Mouse (Mus musculus): ENCODE measurements around the gene Dock8.
A peak's percentile ranks its signal among the peaks of the same experiment; 100 is the strongest.

Gene Dock8

DNA sequence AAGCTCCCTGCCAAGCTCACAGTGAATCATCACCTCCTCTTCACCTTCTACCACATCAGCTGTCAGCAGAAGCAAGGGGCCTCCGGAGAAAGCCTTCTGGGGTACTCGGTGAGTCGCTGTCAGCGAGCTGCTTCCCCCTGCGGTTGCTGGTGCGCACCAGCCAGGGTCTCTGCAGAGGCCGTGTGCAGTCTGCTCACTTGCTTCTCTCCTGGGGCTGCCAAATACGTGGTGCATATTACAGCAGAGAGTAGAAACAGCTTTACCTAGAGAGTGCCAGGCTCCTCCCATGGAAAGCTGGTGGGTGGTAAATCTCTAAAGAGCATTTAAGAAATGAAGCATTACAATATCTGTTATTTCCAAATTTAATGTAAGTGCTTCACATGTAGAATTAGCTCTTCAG is 123.1 kb downstream of the Dock8 start:
- DNase-seq (ENCODE audit: inconsistent ontology term): no peak

DNA sequence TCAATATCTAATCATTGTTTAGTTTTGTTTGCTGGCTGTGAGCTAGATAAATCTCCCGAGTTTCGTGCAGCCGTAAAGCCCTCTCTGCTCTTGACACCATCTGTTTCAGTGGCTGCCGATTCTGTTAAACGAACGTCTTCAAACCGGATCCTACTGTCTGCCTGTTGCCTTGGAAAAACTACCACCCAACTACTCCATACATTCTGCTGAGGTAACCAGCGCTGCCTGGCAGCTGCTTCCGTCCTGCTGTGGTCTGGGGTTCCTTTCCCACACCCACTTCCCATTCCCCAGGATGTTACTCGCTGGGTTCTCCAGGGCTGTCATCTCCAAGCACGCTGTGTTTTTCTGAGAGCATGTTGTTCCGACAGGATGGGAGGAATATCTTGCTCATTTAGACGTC is 123.7 kb downstream of the Dock8 start:
- DNase-seq (ENCODE audit: inconsistent ontology term): no peak

DNA sequence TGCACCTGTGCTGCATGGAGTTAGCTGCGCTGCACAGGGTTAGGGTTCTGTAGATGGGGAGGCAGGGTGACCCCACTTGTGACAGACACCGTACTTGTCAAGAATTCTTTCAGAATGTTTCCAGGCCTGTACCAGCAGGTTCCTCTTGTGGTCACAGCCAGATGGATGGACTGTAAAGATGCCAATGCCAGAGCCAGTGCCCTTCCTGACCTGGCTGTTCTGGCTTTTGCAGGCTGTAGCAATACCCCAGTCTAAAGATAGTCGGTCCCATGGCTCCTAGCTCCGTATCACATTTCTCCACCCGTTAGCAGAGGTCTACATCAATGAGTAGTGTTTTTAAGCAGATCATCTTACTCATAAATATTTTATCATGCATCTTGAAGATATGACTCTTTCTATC is 124.1 kb downstream of the Dock8 start:
- DNase-seq (ENCODE audit: inconsistent ontology term): no peak

DNA sequence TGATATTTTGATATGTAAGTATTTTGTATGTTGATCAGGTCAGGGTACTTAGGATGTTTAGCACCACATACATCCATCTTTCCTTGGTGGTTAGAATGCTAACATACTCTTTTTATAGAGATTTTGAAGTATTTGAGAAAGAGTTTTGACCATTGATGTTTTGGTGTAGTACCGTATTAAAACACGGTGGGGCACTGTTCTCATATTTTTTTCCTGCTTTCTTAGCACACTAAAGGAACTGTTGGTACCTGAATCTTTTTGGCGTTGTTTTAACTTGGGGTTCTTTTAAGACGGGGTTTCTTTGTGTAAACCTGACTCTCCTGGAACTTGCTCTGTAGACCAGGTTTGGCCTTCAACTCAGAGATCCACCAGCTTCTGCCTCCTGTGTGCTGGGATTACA is 133.0 kb downstream of the Dock8 start:
- DNase-seq (ENCODE audit: inconsistent ontology term): peak; percentile 31

DNA sequence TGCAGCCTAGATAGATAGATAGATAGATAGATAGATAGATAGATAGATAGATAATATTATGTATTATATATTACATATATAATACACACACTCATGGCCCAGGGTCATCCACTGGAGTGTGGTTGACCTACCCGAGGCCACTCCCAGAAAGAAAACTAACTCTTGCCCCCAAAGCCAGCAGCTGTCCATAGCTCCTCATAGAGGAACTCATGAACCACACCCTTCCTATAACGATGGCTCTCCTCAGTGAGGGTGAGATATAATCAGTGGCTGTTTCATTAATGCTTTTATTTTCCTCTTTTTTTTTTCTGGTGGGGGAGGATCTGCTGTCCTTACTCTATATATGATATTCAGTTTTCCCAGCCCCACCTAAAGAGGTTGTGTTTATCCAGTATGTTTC is 134.6 kb downstream of the Dock8 start:
- no peak for DNase-seq (ENCODE audit: inconsistent ontology term)

DNA sequence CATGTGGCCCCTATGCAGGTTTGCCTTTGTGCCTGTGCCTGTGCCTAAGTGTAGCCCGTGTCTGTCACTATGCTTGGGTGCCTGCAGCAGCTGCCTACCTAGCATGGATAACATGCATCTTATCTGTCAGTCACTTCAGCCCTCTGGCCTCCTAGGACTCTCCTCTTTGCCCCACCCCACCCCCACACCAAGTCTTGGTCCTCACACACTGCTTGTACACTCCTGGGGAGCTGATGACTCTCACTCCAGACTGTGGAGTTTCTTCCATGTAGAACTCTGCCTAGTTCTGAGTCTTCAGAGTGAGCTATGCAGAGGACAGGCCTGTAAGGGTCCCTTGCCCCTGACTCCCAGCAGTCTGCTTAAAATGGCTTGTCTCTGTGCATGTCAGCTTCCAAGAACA is 136.8 kb downstream of the Dock8 start:
- no peak for DNase-seq (ENCODE audit: inconsistent ontology term)

DNA sequence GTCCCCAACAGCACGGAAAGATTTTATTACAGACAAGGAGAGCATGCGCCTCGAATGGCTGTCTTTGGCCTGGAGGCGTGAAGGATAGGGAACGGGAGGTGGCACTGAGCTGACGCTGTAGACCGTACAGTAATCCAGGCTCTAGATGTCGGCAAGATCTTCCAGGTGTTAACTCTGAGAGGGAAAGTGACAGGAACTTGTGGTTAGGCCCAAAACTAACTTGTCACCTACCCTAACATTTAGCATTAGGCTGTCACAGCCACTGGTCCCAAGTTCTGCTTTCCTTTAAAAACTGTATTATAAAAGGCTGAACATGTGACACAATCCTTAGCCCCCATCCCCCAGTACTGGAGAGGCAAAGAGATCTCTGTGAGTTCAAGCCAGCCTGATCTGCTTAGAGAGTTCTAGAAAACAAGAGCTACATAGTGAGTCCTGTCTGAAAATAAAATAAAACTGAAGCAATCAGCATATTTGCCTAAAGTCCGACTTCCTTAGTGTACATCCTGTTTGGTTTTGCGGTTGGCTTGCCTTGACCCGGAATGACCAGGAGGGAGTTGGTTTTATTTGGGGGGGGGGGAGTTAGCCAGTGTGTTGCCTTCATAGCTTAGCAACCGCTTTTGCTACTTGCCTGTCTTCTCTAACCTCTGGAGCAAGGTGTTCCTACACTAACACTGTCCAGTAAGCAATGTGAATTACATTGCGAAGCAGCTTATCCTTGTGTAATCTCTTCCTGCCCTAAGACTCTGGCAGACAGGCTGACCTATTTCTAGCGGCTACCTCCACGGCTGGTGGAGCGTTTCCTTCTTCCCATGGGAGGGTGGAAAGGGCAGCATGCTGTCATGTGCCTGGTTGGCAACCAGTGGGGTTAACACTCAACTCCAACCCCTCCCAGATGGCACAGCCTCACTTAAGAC is 138.8 kb downstream of the Dock8 start:
- peak; percentile 6 for DNase-seq (ENCODE audit: inconsistent ontology term)

DNA sequence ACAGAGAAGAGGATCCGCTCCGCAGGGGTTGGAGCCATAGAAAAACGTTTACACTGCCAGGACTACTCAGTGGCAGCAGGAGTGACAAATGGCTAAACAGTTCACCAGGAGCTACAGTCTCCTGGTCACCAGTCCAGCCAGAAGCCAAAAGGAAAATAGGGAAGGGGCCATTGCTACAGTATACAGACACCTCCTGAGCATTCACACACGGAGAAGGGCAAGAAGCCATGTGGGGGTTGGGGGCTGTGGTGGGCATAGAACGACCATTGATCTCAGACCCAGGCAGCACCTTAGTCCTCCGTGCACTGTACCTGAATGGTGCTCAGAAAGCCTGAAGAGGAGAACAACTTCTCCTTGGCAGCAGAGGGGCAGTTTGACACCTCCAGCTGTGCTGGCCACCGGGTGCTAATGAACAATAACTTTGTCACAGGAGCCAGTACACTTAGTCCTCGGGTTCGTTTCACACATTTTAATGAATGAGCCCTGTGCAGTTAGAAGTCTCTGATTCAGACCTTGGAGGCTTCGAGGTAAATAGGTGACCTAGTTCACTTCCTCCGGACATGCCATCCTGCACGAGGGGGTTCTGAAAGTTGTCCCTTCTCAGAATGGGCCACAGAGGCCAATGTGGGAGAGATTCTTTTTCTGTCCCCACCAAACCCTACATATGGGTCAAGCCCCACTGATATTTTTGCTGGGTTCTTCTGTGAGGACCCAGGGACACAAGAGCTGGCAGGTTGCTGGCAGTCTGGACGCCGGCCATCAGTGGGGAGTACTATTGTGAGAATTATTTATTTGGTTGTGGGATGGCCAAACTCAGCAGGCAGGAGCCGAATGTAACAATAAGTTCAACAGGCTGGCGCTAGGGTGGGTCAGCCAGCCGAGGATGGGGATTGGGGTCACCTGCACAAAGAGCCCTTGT is 145.0 kb downstream of the Dock8 start:
- DNase-seq (ENCODE audit: inconsistent ontology term): peak; percentile 56

DNA sequence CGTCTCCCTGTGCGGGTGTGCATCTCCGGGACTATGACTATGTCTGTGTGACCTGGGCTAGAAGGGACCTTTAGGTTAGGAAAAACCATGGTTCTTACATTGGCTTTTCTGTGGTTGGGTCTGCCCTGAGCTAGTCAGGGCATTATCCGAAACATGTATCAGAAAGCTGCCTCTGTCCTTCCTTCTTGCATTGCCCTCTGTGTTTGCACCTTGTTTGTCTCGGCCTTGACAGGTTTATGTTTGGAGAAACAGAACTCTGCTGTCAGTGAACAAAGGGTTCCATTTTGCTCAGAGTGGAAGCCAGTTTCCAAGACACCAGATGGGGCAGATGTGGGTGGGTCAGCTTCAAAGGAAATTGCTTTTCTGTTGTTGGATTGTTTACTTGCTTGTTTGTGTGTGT is 145.8 kb downstream of the Dock8 start:
- DNase-seq (ENCODE audit: inconsistent ontology term): peak; percentile 10

DNA sequence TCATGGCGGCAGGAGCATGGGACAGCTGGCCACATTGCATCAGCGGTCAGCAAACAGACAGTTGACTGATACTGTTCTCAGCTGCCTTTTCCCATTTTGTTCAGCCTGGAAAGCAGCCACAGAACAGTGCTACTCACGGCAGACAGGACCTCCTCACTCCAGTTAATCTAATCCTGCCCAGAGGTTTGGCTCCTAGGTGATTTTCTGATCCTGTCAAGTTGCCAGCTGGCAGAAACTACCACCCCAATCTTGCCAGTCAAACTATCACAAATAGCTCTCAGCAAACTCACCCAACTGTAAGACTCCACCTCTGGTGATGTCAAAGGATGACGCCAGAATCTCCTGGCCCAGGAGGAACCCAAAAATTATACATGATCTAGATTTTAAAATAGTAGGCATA is 146.8 kb downstream of the Dock8 start:
- no peak for DNase-seq (ENCODE audit: inconsistent ontology term)

DNA sequence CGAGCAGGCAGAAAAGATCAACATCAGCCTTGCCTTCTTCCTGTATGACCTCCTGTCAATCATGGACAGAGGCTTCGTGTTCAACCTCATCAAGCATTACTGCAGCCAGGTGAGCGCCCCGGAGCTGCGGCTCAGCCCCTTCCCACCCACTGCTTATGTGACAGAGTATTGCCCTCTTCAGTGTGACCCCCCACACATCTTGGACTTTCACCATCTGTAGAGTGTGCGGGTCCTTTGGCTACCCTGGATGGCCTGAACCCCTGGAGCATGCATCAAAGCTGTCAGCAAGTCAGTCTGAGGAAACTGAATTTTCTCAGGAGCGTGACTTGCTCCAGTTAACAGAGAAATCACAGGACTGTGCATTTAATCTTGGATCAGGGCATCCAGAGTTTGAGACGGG is 150.5 kb downstream of the Dock8 start:
- no peak for DNase-seq (ENCODE audit: inconsistent ontology term)

DNA sequence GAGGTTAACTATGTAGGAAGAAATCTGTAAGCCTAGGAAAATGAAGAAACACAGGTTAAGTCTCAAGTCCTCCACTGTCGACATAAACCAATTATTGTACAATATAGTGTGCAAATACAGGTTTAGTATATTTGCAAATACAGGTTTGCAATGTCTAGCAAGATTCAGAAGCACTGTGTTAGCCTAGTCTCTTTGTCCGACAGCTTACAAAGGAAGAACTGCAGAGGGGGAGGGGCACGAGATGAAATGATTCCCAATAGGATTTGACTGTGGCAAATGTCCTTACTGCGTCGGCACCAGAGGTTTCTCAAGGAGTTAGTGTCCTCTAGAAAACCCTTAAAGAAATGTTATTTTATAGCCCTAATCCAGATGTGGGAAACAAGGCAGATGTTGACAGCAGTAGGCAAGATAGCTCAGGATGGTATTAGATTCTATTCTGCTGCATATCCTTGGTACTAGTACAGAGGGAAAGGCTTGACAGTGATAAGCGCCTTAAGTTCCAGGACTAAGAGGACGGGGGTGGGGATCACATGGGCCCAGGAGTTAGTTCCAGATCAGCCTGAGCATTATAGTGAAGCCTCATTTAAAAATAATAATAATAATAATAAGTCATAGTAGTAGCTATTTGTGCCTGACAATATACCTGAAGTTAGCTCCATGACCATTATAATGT is 155.3 kb downstream of the Dock8 start:
- no peak for DNase-seq (ENCODE audit: inconsistent ontology term)

DNA sequence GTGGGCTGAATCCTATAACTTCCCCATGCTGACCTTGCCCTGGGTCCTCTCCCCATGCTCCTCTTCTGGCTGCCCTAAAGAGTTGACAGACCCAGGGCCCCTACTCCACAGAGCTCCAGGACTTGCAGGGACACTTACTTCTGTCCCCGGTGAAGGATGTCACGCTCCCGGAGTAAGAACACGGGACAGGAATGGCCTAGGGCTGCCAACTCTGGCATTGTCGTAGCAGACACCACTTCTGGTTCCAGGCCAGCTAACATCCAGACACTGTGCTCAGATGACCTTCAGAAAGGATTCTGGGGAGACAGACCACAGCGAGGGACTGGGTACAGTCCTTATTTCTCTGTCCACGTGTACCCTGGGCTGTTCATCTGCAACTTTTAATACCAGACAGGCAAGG is 155.9 kb downstream of the Dock8 start:
- no peak for DNase-seq (ENCODE audit: inconsistent ontology term)

DNA sequence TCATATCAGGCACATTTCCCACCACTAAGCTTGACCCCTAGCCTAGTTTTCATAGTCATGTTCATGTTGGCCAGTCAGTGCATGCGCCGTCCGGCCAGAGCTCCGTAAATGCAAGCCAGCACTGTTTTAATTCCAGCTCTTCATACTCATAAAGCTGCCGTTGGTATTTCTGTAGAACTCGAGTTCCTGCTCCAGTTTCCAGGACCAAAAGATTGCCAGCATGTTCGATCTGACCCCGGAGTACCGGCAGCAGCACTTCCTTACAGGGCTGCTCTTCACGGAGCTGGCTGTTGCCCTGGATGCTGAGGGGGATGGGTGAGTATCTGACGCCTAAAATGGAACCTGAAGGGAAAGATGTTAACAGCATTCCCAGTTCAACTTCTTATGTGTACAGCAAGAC is 156.4 kb downstream of the Dock8 start:
- DNase-seq (ENCODE audit: inconsistent ontology term): no peak

DNA sequence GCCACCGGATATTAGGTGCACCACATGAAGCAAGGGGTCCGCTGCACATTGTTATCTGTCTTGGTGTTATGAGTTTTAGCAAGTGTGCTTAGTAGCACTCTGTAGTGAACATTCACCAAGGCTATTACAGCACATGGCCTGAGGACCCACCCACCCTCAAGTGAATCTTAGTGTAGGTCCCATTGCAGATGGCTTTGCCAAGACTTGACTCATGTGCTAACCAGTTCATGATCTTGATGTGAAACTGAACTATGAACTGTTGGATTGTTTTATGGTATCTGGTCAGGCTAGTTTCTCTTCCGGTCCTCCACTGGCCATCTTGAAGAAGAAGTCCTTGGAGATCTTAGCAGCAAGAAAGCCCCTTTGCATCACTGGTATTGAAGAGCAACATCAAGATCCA is 162.9 kb downstream of the Dock8 start:
- DNase-seq (ENCODE audit: inconsistent ontology term): no peak

DNA sequence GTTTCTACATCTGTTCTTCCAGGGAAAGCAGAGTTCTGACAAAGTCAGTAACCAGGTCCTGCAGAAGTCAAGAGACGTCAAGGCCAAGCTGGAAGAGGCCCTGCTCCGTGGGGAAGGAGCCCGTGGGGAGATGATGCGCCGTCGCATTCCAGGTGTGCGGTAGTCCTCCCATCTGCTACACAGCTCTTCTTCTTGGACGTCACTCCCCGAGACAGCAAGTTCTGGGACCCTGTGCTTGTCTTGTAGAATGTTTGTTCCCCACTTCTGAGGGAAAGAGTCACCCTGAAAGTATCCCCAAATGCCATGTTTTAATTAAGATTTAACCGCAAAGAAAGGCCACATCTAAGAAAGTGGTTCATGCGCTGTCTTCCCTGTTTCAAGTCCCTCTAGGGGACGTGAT is 164.1 kb downstream of the Dock8 start:
- DNase-seq (ENCODE audit: inconsistent ontology term): no peak

DNA sequence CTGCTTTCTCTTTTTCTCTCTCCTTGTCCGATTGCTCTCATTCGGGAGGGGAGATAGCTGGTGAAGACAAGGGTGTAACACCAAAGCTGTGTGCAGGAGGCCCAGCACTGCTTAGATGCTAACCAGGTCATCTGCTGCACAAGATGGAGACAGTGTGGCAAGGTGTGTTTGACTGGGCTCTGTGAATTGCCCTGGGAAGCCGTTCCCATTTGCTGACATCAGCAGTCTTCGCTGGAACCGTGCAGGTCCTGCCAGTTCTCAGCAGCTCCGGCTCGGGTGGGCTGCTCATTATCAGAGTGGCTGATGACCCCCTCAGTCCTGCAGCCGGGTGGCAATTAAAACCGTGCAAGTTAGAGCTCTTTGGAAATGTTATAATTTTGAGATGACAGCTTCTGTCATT is 167.1 kb downstream of the Dock8 start:
- no peak for DNase-seq (ENCODE audit: inconsistent ontology term)

DNA sequence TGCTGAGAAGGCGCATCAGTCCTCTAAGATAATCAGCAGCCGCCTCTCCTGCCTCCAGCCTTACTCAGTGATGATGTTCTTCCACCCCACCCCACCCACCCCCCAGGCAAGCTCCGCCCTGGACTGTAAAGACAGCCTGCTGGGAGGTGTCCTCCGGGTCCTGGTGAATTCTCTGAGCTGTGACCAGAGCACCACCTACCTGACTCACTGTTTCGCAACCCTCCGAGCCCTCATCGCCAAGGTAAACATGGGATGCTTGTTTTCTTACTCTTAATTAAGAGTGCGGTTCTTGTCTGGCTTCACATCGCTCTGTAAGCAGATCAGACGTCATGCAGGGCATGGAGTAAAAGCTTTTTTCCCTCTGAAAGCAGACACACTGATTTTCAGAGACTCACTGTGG is 172.1 kb downstream of the Dock8 start:
- DNase-seq (ENCODE audit: inconsistent ontology term): peak; percentile 24

DNA sequence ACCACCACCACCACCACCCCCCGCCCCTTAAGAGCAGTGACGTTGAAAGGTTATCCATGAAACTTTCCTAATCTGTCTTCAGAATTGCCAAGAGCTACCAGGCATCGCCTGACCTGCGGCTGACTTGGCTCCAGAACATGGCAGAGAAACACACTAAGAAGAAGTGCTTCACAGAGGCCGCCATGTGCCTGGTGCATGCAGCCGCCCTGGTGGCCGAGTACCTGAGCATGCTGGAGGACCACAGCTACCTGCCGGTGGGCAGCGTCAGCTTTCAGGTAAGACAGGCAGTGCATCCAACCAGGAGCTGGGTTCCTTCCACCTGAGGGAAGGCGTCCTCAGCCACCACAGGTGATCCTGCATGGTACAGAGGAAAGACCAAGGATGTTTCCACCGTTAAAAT is 177.4 kb downstream of the Dock8 start:
- DNase-seq (ENCODE audit: inconsistent ontology term): no peak

DNA sequence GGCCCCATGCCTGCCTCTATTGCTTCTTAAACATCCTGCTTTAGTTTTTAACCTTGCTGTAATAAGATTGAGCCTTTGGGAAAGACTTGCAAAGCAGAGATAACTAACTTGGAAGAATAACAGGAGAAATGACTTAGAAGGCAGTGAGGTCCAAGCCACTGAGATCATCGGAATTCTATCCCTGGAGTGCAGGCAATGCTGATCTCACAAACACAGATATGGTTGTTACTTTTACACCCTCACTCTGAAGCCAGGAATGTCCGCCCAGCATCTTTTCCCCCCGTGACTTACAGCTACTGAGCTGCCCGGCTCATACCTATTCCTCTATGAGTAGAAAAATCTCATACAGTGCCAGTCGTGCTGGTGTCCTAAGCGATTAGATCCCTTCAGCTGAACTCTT is 180.7 kb downstream of the Dock8 start:
- DNase-seq (ENCODE audit: inconsistent ontology term): no peak

DNA sequence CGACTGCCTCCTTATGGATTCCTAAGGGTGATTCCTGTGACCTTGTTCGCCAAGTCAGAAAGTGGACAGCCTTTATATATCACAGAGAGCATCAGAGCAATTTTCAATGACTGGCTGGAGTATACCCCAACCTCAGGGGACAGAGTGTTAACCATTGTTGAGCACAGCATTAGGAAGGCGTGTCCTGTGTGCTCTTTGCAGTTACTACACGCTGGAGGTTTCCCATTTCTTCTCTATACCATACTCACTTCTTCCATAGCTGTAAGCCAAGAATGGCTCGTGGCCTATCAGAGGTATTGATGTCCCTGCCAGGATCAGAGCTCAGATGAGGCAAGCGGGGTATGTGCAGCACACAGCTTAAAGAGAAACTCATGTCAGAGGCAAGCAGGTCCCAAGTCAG is 181.2 kb downstream of the Dock8 start:
- no peak for DNase-seq (ENCODE audit: inconsistent ontology term)

DNA sequence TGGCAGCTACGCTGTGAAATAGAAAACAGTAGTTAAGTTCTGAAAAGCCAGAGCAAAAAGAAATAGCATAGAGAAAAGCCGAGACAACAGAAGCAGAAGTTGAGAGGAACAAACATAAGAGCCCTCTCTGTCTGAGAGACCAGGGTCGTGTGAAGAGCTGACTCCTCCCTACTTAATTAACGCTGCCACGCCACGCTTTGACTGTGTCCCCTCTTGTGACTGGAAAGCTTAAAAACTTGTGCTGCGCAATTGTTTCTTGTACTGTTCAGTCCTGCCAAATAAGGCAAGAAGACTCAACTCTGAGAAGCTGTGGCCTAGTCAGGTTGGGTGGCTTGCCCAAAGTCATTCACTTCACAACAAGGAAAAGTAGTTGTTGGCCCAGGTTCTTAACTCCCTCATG is 184.7 kb downstream of the Dock8 start:
- DNase-seq (ENCODE audit: inconsistent ontology term): no peak

Data from Muller cell, postnatal 12 days (primary cell).